Mouse (Mus musculus): ENCODE data around the gene Arvcf. TPM values are rescaled to one million over a fixed set of nuclear protein-coding genes. Genes with fewer than 3 reads are reported as not detected.

Gene Arvcf
- polyA plus RNA-seq, 2 experiments, result 18.9 to 33.6 TPM

DNA sequence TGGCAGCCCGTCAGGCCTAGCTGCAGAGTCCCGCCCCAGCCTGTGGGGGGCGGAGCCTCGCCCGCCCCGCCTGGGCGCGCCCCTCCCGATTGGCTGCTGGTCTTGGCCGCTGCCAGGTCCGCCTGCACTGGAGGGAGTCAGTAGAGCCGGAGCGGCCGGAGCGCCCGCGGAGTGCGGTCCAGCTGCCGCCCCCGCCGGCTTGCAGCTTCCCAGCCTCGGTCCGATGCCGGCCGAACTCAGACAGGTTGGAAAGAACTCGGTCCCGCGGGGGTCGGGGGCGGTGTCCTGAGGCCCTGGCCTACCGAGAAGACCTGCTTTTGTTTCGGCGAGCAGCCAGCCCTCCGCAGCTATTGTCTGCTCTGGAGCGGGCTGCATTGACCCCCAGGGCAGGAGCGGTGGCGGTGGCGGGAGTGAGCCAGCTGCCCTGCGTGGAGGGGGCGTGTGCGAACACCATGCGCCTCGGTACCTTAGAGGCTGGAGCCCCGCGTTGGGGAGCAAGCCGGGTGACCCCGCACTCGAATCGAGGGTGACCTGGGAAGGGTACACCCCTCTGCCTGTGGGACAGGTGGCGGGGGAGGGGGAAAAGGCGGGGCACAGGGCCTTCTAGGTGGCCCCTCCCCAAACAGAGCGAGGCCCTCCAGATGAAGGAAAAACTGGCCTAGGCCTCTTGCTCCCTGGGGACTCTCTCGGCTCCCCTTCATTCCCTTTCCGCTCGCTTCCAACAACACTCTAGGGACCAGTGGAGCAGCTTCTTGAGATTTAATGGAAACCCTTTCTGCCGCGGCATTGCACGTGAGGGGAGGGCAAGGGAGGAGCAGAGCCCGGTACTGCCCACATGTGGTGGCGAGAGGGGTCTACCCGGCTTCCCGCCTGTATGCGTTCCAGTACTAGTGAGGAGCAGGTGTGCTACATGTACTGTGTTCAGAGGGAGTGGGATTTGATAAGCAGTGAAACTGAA is 44.8 kb downstream of the Arvcf start:
- Histone ChIP-seq H3K4me3 (replicated peaks; ENCODE audit: low read length) (peak overlapping the region; percentile 78), H3K9me3 (ENCODE audit: control insufficient read depth, low read length) (no peaks in the 10 kb centered on the region), H3K36me3 (ENCODE audit: control insufficient read depth, insufficient read depth, low read length) (peaks cover 9% of the 10 kb centered on the region), H3K27ac (replicated peaks; ENCODE audit: low read depth, low read length) (peak overlapping the region; percentile 58), H3K27me3 (ENCODE audit: control insufficient read depth, insufficient read depth, low read length) (no peaks in the 10 kb centered on the region), H3K4me1 (ENCODE audit: control insufficient read depth, insufficient read depth, low read length) (peaks cover 16% of the 10 kb centered on the region), H3K4me2 (replicated peaks; ENCODE audit: low read depth, low read length, severe bottlenecking) (peak overlapping the region; percentile 95), H3K9ac (ENCODE audit: low read depth, low read length, severe bottlenecking) (peak overlapping the region; percentile 78)
- WGBS, result under 1% methylated on average over 58 of the region's 63 CpGs
- ATAC-seq (ENCODE audit: low FRiP score, low read depth), result peak; percentile 86
- DNase-seq (ENCODE audit: low spot score), result peak; percentile 76
- TF ChIP-seq POLR2A (IDR thresholded peaks at IDR 0.05; ENCODE audit: borderline replicate concordance, extremely low read depth, insufficient read depth, insufficient read length), result peak; percentile 84

GRCm38 (mm10) chr16:18393595-18393994 is 45.6 kb downstream of the Arvcf start:
- no peak for DNase-seq (ENCODE audit: low spot score)
- Histone ChIP-seq H3K27ac (replicated peaks; ENCODE audit: low read depth, low read length) (no peak overlapping the region), H3K9ac (ENCODE audit: low read depth, low read length, severe bottlenecking) (no peak overlapping the region), H3K36me3 (ENCODE audit: control insufficient read depth, insufficient read depth, low read length) (peaks cover 18% of the 10 kb centered on the region), H3K4me1 (ENCODE audit: control insufficient read depth, insufficient read depth, low read length) (peaks cover 16% of the 10 kb centered on the region), H3K4me3 (replicated peaks; ENCODE audit: low read length) (peak overlapping the region; percentile 78), H3K9me3 (ENCODE audit: control insufficient read depth, low read length) (no peaks in the 10 kb centered on the region), H3K27me3 (ENCODE audit: control insufficient read depth, insufficient read depth, low read length) (no peaks in the 10 kb centered on the region), H3K4me2 (replicated peaks; ENCODE audit: low read depth, low read length, severe bottlenecking) (peak overlapping the region; percentile 95)
- no peak for TF ChIP-seq POLR2A (IDR thresholded peaks at IDR 0.05; ENCODE audit: borderline replicate concordance, extremely low read depth, insufficient read depth, insufficient read length)
- 51% methylated on average over 5 of the region's 5 CpGs for WGBS
- no peak for ATAC-seq (ENCODE audit: low FRiP score, low read depth)

GRCm38 (mm10) chr16:18394056-18394455 is 46.1 kb downstream of the Arvcf start:
- TF ChIP-seq POLR2A (IDR thresholded peaks at IDR 0.05; ENCODE audit: borderline replicate concordance, extremely low read depth, insufficient read depth, insufficient read length), result no peak
- no peaks in the 10 kb centered on the region for H3K9me3 ChIP-seq (ENCODE audit: control insufficient read depth, low read length)
- no peak overlapping the region for H3K27ac ChIP-seq (replicated peaks; ENCODE audit: low read depth, low read length)
- no peak overlapping the region for H3K4me2 ChIP-seq (replicated peaks; ENCODE audit: low read depth, low read length, severe bottlenecking)
- DNase-seq (ENCODE audit: low spot score), result no peak
- H3K4me3 ChIP-seq (replicated peaks; ENCODE audit: low read length), result no peak overlapping the region
- no peak overlapping the region for H3K9ac ChIP-seq (ENCODE audit: low read depth, low read length, severe bottlenecking)
- H3K36me3 ChIP-seq (ENCODE audit: control insufficient read depth, insufficient read depth, low read length), result peaks cover 23% of the 10 kb centered on the region
- peaks cover 16% of the 10 kb centered on the region for H3K4me1 ChIP-seq (ENCODE audit: control insufficient read depth, insufficient read depth, low read length)
- no peaks in the 10 kb centered on the region for H3K27me3 ChIP-seq (ENCODE audit: control insufficient read depth, insufficient read depth, low read length)
- no peak for ATAC-seq (ENCODE audit: low FRiP score, low read depth)
- WGBS, result 86% methylated on average over 3 of the region's 3 CpGs

DNA sequence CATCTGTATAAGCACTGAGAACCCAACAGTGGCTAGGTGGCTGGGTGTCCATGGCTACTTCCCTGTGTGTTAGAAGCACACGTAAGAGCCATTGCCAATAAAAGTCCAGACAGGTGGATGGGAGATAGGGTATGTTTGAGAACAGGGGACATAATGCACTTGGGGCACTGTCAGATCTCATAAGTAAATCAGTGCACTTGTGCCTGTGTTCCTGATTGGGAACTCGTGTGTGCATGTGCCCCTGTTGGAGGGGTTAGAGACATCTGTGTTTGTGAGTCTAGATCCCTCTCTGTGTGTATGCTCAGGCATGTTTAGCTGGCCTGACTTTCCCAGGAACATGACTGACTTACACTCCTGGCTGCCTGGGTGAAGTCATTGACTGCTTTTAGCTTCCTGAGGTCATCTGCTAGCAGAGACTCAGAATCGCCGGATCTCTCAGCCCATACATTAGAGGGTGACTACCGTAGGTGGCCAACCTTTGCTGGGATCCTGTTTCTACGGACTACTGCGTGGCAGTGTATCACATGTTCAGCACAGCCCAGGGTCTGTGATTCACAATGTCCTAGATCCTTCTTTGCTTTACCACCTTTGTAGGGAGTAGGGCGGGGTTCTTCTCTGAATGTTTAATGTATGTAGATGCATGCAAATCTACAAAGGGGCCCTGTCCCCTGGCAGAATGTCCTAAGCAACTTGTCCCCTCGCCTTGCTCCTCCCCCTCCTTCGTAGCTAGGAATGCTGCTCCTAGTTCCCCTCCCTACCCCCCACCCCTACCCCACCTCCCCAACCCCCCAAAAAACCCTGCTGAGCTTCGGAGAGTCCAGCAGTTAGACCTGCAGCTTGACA is 47.0 kb downstream of the Arvcf start:
- Histone ChIP-seq H3K27ac (replicated peaks; ENCODE audit: low read depth, low read length) (0 out of 2 replicates have a peak overlapping the region, but pooled peaks have one; percentile 3), H3K4me2 (replicated peaks; ENCODE audit: low read depth, low read length, severe bottlenecking) (no peak overlapping the region)
- ATAC-seq (ENCODE audit: low FRiP score, low read depth), result no peak

DNA sequence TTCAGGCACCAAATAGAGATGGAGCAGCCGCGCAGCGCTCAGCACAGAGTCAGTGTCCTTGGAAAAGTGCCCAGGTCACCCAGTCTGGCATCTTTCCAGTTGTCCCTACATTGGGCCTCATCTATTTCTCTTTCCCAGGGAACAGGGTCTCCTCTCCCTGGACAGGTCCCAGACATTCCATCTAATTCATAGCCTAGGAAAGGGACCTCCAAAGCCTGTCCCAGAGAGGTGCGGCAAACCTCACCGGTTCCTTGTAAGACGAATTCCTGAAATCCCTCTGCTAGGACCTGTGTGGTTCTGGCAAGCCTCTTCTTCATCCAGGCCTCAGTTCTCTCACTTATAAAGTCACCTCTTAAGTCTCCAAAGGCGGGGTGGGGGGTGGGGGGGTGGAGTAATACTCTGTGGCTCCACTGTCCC is 47.6 kb downstream of the Arvcf start:
- H3K27me3 ChIP-seq (ENCODE audit: control insufficient read depth, insufficient read depth, low read length), result no peaks in the 10 kb centered on the region
- no peak for TF ChIP-seq POLR2A (IDR thresholded peaks at IDR 0.05; ENCODE audit: borderline replicate concordance, extremely low read depth, insufficient read depth, insufficient read length)
- 26% methylated on average over 6 of the region's 7 CpGs for WGBS
- no peak overlapping the region for H3K4me3 ChIP-seq (replicated peaks; ENCODE audit: low read length)
- peaks cover 38% of the 10 kb centered on the region for H3K36me3 ChIP-seq (ENCODE audit: control insufficient read depth, insufficient read depth, low read length)
- peaks cover 16% of the 10 kb centered on the region for H3K4me1 ChIP-seq (ENCODE audit: control insufficient read depth, insufficient read depth, low read length)
- H3K9ac ChIP-seq (ENCODE audit: low read depth, low read length, severe bottlenecking), result 0 out of 2 replicates have a peak overlapping the region, but pooled peaks have one; percentile 21
- H3K9me3 ChIP-seq (ENCODE audit: control insufficient read depth, low read length), result no peaks in the 10 kb centered on the region
- H3K4me2 ChIP-seq (replicated peaks; ENCODE audit: low read depth, low read length, severe bottlenecking), result no peak overlapping the region
- ATAC-seq (ENCODE audit: low FRiP score, low read depth), result no peak
- H3K27ac ChIP-seq (replicated peaks; ENCODE audit: low read depth, low read length), result no peak overlapping the region
- no peak for DNase-seq (ENCODE audit: low spot score)

More for the DNA sequence above, 47.0 kb downstream of the Arvcf start:
- no peaks in the 10 kb centered on the region for H3K27me3 ChIP-seq (ENCODE audit: control insufficient read depth, insufficient read depth, low read length)
- H3K4me3 ChIP-seq (replicated peaks; ENCODE audit: low read length), result no peak overlapping the region
- 0 out of 2 replicates have a peak overlapping the region, but pooled peaks have one; percentile 4 for H3K9ac ChIP-seq (ENCODE audit: low read depth, low read length, severe bottlenecking)
- peaks cover 16% of the 10 kb centered on the region for H3K4me1 ChIP-seq (ENCODE audit: control insufficient read depth, insufficient read depth, low read length)
- peaks cover 32% of the 10 kb centered on the region for H3K36me3 ChIP-seq (ENCODE audit: control insufficient read depth, insufficient read depth, low read length)
- H3K9me3 ChIP-seq (ENCODE audit: control insufficient read depth, low read length), result no peaks in the 10 kb centered on the region
- WGBS, result 26% methylated on average over 11 of the region's 11 CpGs
- no peak for DNase-seq (ENCODE audit: low spot score)
- TF ChIP-seq POLR2A (IDR thresholded peaks at IDR 0.05; ENCODE audit: borderline replicate concordance, extremely low read depth, insufficient read depth, insufficient read length), result no peak

Data from limb, embryonic 14.5 days (tissue).